Mouse (Mus musculus) cerebellum, adult 2 months (tissue): ENCODE results near the gene Tspan14. TPM values are rescaled to one million over a fixed set of nuclear protein-coding genes. Genes with fewer than 3 reads are reported as not detected.

ENCODE experiments used
- DNase-seq, 2 experiments: peaks; one replicate each; pipeline ENCODE4 v3.0.0; 2021
- H3K27ac ChIP-seq: fragments of 200-500 bp; 2 replicates; pipeline ENCODE4 v1.5.1; 2012; ENCODE audit warnings: low read length, control low read depth, inconsistent platforms; ENCODE audit not compliant: insufficient read depth
- H3K27me3 ChIP-seq: fragments of 200-500 bp; 2 replicates; pipeline ENCODE4 v1.6.1; 2012; ENCODE audit warnings: inconsistent platforms, mild to moderate bottlenecking, low read length, moderate library complexity; ENCODE audit not compliant: control insufficient read depth, insufficient read depth
- H3K4me1 ChIP-seq: fragments of 200-500 bp; 2 replicates; pipeline ENCODE4 v1.6.1; 2011; ENCODE audit warnings: low read length; ENCODE audit not compliant: control insufficient read depth, insufficient read depth
- H3K4me3 ChIP-seq: fragments of 200-500 bp; replicated peaks from 2 replicates; pipeline ENCODE3; 2011; ENCODE audit warnings: mild to moderate bottlenecking, low read depth, low read length, control low read depth; ENCODE audit not compliant: insufficient read depth
- CTCF ChIP-seq: fragments of 200-500 bp; IDR thresholded peaks from 2 replicates; pipeline ENCODE4 v1.5.1; 2011; ENCODE audit warnings: low read depth, mild to moderate bottlenecking, control low read depth, low read length, moderate library complexity, borderline replicate concordance; ENCODE audit not compliant: insufficient read depth
- POLR2A ChIP-seq: fragments of 200-500 bp; IDR thresholded peaks from 2 replicates; pipeline ENCODE4 v1.6.1; 2011; ENCODE audit warnings: low read length, control low read depth, borderline replicate concordance; ENCODE audit not compliant: insufficient read depth
- WGBS: fragments of 180-500 bp; shearing (Covaris S2); methylation state at CpG from one replicate; pipeline ENCODE4 v1.1.7; 2018; 5-methylcytosine and 5-hydroxymethylcytosine counted together
- polyA plus RNA-seq: library from polyadenylated mRNA; depleted of rRNA; stranded (reverse); fragments of >200 nt; gene quantifications from 2 replicates; pipeline ENCODE4 v1.2.3, GENCODE M21; 2012

Gene Tspan14
- polyA plus RNA-seq, 1 experiment, result 39.6 TPM

- no peak for TF ChIP-seq CTCF
- no peak for TF ChIP-seq POLR2A
- DNase-seq, result no peak
- no peaks in the 10 kb centered on the region for H3K27me3 ChIP-seq
Observed at GRCm38 (mm10) chr14:40908763-40909162, 57.8 kb downstream of the Tspan14 start.

GRCm38 (mm10) chr14:40906770-40907169 lies 59.8 kb downstream of the Tspan14 start:
- Histone ChIP-seq H3K27me3 (no peaks in the 10 kb centered on the region), H3K4me1 (no peaks in the 10 kb centered on the region), H3K27ac (no peak overlapping the region), H3K4me3 (no peak overlapping the region)
- 70% methylated on average over 9 of the region's 9 CpGs for WGBS
- no peak for TF ChIP-seq POLR2A
- TF ChIP-seq CTCF, result no peak
- DNase-seq, result no peak

More at GRCm38 (mm10) chr14:40908763-40909162, 57.8 kb downstream of the Tspan14 start:
- WGBS, result 87% methylated on average over 9 of the region's 9 CpGs
- no peaks in the 10 kb centered on the region for H3K4me1 ChIP-seq
- H3K27ac ChIP-seq, result no peak overlapping the region
- H3K4me3 ChIP-seq, result no peak overlapping the region

GRCm38 (mm10) chr14:40905813-40906212 lies 60.8 kb downstream of the Tspan14 start:
- WGBS, result 44% methylated on average over 8 of the region's 8 CpGs
- Histone ChIP-seq H3K4me1 (no peaks in the 10 kb centered on the region), H3K4me3 (no peak overlapping the region), H3K27me3 (no peaks in the 10 kb centered on the region), H3K27ac (no peak overlapping the region)
- DNase-seq, result no peak
- TF ChIP-seq POLR2A, result no peak
- TF ChIP-seq CTCF, result no peak

- Histone ChIP-seq H3K27ac (no peak overlapping the region), H3K4me3 (no peak overlapping the region), H3K4me1 (no peaks in the 10 kb centered on the region), H3K27me3 (no peaks in the 10 kb centered on the region)
- DNase-seq, result no peak
- WGBS, result 82% methylated on average over 12 of the region's 12 CpGs
- TF ChIP-seq POLR2A (no peak), CTCF (no peak)
Observed at GRCm38 (mm10) chr14:40902307-40903055, 64.1 kb downstream of the Tspan14 start.

GRCm38 (mm10) chr14:40900267-40900666 lies 66.3 kb downstream of the Tspan14 start:
- Histone ChIP-seq H3K4me1 (no peaks in the 10 kb centered on the region), H3K27ac (no peak overlapping the region), H3K27me3 (no peaks in the 10 kb centered on the region), H3K4me3 (no peak overlapping the region)
- no peak for DNase-seq
- no peak for TF ChIP-seq POLR2A
- TF ChIP-seq CTCF, result no peak
- 88% methylated on average over 2 of the region's 2 CpGs for WGBS

- H3K4me1 ChIP-seq, result no peaks in the 10 kb centered on the region
- WGBS, result 88% methylated on average over 3 of the region's 3 CpGs
- no peak overlapping the region for H3K27ac ChIP-seq
- no peak for TF ChIP-seq CTCF
- no peak for TF ChIP-seq POLR2A
- no peaks in the 10 kb centered on the region for H3K27me3 ChIP-seq
- no peak overlapping the region for H3K4me3 ChIP-seq
- DNase-seq, result no peak
Observed at GRCm38 (mm10) chr14:40897916-40898315, 68.7 kb downstream of the Tspan14 start.

- Histone ChIP-seq H3K4me1 (no peaks in the 10 kb centered on the region), H3K4me3 (no peak overlapping the region), H3K27me3 (no peaks in the 10 kb centered on the region), H3K27ac (no peak overlapping the region)
- 82% methylated on average over 8 of the region's 8 CpGs for WGBS
- TF ChIP-seq CTCF, result no peak
- TF ChIP-seq POLR2A, result no peak
- no peak for DNase-seq
Observed at GRCm38 (mm10) chr14:40895681-40896080, 70.9 kb downstream of the Tspan14 start.

GRCm38 (mm10) chr14:40894576-40895247 lies 71.9 kb downstream of the Tspan14 start:
- no peak overlapping the region for H3K27ac ChIP-seq
- no peak overlapping the region for H3K4me3 ChIP-seq
- no peaks in the 10 kb centered on the region for H3K27me3 ChIP-seq
- peak; percentile 61 to 70 for DNase-seq
- TF ChIP-seq CTCF (peak; percentile 81), POLR2A (no peak)
- 14% methylated on average over 23 of the region's 23 CpGs for WGBS
- H3K4me1 ChIP-seq, result no peaks in the 10 kb centered on the region
